Mouse (Mus musculus) c-Kit-positive CD71-negative TER-119-negative erythroid progenitor cells, embryonic 14.5 days (primary cell): ENCODE data around the gene Coq10b.
"Not testable (repeated sequence)": the region's sequence is repeated elsewhere in the genome, so short reads cannot be mapped to it uniquely, and the experiment has no call there.

ENCODE experiments used
- DNase-seq: peaks from one replicate; pipeline ENCODE4 v3.0.0-alpha.2; 2013; ENCODE audit warnings: low read depth

The Coq10b gene

DNA sequence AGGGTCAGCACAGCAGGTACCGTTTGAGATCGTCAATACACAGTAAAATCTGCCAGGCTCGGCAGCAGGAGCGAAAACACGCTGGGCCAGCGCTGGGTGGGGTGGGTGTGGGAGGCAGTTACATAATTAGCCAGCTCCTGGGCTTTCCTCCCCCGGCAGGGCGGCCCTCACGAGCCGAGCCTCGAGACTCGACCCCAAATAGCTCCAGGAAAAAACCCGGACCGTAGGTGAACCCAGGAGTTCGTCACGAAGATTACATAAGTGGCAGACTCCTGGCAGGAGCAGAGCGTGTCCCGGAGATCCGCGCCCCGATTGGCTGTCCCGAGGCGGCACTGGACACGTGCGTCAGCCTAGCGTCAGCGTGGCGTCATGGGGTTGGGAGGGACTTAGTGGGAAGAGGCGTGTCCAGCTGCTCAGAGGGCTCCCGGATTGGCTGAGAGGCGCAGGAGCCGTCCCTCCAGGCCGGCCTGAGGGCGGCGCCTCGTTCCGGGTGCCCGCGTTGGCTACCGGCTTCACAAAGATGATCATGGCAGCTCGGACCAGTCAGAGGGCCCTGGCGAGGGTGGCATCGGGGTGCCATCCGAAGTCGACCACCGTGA is at the start of gene Coq10b:
Coq10b (plus strand) TSS at position 416 of the 599 bp plus-strand sequence.
- DNase-seq: peak; percentile 96

DNA sequence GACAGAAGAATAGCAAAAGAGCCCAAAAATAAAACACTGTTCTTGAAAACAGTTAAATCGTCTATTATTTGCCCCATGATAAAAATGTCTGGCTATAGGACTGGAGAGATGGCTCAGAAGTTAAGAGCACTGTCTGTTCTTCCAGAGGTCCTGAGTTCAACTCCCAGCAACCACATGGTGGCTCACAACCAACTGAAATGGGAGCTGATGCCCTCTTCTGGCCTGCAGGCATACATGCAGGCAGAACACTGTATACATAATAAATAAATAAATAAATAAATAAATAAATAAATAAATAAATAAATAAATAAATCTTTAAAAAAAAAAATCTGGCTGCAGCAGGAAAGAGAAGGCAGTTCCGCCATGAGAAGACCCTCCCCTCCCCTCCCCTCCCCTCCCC is 44.3 kb upstream of the Coq10b start:
- not testable (repeated sequence) for DNase-seq

DNA sequence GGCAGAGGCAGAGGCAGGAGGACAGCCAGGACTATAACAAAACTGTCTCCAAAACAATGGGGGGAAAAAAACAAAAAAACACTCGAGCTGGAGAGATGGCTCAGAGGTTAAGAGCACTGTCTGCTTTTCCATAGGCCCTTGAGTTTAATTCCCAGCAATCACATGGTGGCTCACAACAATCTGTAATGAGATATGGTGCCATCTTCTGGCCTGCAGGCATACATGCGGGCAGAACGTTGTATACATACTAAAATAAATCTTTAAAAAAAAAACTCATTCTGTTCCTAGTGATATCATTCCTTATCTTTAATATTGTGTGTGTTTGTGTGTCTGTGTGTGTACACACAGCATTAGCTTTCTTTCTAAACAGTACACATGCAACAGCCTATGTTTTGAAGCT is 40.1 kb upstream of the Coq10b start:
- no peak for DNase-seq

DNA sequence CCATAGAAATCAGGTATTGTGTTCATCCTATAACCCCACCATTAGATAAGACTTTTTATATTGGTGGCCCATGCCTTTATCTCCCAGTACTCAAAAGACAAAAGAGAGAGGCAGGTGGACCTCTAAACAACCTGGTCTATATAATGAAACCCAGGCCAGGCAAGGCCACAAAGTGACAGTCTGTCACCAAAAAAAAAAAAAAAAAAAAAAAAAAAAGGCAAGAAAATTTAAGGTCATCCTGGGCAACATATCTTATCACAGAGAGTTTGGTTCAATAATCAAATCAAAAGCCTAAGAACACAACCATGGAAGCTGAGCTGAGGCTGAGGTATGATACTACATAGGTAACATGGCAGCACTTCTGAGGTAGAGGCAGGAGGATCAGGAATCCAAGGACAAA is 30.7 kb upstream of the Coq10b start:
- no peak for DNase-seq

DNA sequence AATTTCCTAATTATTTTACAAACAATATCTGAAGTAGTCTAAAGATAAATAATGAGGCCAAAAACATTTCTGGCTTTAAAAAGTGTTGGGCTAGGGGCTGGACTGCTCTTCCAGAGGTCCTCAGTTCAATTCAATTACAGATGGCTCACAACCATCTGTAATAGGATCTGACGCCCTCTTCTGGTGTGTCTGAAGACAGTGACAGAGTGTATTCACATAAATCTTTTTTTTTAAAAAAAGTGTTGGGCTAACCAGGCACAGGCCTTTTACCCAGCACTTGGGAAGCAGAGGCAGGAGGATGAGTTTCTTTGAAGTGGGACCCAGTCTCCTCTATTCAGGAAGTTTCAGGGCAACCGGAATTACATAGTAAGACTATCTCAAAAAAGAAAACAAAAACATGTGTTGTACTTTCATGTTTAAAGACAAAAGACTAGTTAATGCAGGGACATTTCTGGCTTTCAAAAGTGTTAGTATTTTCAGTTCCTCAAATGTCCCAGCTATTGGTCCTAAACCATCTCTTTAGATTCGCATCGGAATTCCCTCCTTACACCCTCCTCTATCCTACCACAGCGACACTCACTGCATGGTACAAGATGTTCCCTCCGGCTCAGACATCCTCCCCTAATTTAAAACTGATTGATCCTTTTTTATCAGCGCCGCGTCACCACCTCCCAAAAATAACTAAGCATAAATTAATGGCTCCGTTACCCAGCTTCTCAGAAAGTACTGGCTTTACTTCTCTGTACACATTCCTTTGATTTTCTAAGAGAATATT is 26.7 kb upstream of the Coq10b start:
- no peak for DNase-seq

DNA sequence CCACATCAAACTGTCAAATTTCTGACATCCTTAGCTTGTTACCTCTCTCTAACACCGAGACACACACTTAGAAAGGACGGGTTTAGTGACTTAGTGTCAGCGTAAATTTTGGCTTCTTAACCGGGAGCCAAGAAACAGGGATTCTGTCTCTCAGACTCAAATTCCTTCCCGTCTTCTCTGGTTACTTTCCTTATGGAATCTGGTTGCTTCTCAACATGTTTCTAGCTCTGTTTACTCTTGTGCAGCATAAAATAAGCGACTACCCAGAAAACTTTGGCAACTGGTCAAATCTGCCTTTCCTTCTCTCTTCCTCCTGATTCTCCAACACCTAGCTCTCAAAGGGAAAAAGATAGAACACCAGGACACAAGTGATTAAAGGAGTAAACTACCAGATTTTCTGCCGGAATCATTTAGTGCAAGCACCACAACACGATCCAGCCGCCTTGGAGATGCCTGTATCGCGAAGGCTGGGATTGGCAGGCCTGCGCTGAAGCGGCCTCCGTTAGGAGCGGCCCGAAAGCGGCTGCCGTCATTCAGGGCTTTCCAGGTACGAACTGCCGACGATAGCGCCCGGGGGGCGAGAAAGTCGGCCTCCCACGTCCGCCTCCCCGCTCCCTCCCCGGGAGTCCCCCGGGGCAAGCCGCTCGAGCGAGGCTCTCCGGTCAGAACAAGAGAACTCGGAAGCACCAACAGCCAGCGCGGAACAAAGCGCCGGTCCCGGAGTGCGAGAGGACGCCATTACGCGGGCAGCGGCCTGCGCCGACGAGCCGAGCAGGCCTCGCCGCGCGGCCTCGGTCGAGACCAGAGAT is 25.9 kb upstream of the Coq10b start:
- DNase-seq: no peak

DNA sequence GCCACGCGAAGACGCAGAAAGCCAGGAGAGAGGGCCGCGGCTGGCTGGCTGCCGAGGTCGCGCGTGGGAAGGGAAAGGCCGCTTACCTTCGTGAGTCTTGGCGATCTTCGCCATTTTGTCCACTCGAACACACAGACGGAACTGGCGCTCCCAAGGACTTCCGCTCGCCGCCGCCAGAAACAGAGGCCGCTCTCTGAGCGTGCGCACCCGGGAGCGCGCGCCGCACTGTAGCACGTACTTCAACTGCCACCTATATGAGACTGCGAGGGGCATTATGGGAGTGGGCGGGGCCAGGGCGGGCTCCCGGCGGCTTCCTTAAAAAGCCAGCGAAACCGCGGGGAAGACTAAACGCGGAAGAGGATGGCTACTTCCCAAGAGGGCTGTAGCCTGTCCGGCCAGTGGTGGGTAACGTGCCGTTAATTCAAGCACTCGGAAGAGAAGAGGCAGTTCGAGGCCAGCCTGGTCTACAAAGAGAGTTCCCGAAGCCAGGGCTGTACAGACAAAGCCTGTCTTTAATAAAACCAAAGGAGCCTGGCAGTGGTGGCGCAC is 25.2 kb upstream of the Coq10b start, which contains the start of gene Sf3b1:
Sf3b1 (minus strand) TSS at position 229 of the 549 bp plus-strand sequence.
- DNase-seq: peak; percentile 93

DNA sequence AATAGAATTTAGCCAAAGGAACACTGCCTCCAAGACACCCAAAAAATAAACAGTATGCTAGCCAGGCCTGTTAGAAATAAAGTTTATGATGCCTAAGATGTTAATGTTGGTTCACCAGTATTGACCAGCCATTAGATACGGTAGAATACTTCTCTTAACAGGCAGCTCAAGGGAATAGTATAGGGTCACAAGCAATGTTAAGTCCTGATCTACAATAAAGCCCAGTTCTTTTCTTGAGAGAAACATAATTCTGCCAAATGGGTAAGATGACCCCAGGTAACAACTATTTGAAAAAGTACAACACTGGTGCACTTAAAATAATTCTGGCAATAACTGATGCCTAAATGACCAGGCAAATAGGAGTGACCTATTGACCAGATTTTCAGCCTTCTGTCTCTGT is 24.6 kb upstream of the Coq10b start:
- no peak for DNase-seq

DNA sequence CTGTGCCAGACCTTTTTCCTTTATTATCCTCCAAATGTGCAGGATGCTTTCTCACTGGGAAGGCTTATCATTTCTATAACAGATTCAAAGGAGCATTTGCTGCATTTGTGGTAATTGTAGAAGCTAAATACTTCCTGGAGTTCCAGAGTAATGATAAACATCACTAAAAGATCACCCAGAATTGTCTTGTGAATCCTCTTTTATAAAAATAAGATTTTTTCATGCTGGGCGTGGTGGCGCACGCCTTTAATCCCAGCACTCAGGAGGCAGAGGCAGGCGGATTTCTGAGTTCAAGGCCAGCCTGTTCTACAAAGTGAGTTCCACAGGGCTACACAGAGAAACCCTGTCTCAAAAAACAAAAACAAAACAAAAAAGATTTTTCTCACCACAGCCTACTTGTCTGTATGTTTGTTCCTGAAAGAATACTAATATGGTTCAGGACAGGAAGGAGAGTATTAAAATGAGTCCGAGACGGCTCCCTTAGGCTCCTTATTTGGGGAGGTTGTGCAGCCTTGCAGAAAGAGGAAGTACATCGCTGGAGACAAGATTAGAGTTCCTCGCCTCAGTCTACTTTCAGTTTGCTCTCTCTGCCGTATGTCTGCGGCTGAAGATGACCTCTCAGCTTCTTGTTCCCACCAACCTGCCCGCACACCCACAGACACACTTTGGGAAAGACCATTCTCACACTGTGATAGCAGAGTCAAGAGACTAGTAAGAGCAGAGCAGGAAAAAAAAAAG is 23.9 kb upstream of the Coq10b start:
- DNase-seq: peak; percentile 53

DNA sequence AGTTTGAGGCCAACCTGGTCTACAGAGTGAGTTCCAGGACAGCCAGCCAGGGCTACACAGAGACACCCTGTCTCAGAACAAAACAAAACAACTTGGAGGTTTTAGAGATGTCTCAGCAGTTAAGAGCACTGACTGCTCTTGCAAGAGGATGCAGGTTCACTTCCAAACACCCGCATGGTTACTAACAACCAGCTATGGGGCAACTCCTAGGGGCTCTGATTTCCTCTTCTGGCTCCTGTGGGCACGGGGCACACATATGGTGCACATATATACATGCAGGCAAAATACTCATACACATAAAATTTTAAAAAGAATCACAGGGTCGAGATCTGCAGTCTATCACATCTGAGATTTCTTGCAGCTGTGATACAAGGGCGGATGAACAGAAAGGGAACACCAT is 23.1 kb upstream of the Coq10b start:
- no peak for DNase-seq

DNA sequence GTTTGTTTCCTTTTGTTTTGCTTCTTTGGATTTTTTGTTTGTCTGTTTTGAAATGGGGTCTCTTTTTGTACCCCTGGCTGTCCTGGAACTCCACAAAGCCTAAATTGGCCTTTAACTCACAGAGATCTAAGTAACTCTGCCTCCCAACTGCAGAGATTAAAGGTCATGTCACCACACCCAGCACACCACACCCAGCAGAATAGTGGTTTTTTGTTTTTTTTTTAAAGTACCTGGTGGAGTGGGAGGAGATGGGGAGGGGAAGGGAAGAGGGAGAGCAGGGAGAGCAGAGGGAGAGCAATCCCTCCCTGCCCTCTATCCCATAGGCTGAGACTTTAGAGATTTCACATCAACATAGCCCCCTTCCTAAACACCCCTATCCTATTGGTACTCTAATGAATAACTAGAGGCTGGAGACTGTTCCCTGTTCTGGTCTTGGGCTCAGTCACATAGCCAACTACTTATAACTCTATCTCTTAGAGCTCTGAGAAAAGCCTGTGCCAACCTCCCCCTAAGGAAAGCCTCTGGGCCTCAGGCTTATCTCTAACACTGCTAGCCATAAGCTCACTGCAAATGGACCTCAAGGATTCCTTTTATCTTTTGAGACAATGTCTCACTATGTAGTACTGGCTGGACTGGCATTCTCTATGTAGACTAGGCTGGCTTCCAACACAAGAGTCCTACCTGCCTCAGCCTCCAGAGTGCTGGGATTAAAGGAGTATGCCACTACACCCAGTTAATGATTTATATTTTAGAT is 21.4 kb upstream of the Coq10b start:
- no peak for DNase-seq

DNA sequence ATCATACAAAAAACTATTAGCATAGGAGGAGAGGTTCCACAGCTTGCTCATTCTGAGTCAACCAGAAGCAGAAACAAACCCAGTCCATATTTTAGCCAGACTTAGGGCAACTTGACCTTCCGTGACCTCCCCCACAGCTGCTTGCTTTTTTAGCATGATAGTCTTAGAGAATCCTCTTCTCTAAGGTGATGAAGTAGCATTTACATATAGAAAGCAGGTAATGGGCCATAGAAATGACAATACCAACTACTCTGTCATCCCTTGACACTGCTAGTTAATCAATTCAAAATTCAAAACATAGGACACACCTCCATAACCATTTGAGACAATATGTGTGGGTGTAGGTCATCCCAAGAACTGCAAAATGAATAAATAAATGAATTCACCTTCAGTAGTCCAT is 12.6 kb upstream of the Coq10b start:
- DNase-seq: no peak

DNA sequence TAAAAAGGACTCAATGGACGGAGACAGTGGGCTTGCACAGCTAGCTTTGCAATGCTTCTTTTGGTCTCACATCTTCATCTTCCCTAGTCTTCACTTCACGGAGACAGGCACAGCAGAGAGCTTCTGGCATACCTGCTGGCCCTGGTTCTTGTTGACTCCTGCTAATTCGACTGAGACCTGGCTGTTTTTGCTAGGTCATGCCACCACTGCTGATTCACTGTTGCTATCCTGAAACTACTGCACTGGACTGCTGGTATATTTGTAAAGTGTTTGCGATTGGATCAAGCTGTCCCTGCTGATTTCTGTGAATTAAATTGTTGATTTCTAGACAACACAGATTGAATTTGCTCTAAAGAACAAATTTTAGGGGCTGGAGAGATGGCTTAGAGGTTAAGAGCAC is 10.9 kb upstream of the Coq10b start:
- no peak for DNase-seq

DNA sequence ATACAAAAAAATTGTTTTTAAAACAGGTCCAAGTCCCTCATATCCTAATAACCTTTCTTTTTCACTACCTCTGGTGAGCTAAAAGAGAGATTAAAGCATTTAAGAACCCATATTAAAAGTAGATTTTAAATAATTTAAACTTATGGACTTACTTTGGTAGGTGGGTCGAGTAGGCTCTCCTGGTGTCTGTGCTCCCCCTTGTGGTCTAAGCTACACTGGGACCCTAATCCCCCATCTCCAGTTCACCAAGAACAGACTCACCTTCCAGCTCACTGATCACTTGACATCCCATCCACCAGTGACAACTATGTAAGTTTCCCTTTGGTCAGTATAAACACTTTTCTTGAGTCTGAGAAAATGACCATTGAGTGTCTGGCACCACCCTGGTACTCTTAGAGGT is 10.3 kb upstream of the Coq10b start:
- DNase-seq: no peak

DNA sequence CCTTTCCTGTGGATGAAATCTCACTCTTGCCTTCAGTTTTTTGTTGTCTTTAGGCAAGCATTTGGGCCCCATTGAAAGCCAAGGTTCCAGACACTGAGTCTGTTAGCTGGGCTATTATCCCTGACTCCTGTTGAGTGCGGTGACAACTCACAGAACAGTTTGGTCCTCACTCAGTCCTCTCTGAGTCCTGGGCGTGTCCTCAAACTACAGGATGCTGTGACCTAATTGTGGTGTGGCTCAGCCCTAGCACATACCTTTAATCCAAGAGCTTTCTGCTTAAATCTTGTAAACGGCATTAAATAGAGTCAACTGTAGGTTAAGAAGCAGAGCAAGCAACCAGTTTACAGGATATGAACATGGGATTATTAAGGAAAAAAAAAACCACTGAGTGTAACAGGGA is 9.4 kb upstream of the Coq10b start:
- no peak for DNase-seq

DNA sequence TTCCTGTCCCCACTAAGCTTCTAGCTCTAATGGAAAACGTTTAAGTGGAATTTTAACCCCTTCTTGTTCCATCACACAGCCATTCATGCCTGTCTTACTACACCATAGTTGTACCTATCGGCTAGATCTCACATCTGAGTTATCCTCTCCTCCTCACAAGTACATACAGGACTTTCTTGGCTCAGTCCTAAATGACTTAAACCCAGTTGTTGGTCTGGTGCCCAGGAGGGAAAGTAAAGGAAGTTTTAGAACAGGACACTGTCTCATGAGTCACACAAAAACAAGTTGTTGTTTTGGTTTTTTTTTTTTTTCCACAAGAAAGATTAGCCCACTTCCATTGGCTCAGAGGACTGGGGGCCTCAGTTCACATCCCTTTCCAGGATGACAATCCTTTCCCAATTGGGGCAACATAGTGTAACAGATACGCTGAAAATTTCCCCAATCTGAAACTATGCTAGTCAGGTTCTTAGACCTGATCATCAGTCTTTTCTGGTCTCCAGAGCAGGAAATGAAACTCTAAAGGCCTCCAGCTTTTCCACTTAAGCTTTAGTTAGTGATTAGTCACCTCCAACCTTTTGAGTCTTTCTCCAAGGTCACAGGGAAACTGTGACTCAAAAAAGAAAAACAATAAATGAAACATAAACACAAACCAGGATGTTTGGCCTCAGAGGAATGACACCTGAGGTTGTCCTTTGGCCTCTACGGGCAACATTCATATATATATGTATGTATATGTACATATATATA is 3.6 kb upstream of the Coq10b start:
- DNase-seq: no peak

DNA sequence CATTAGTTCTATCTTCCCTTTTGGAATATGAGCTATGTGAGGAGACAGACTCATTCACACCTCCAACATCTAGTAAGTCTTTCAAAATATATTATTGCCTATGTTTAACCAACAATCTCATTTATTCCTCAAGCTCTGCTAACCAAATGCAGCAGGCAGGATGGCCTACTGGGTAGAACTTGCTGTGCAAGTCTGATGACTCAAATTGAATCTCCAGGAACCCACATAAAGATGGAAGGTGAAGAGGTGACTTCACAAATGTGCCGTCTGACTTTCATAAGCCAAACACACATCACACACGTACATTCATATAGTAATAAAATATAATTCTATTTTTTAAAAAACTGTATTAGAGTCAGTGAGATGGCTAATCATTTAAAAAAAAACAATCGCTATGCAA is 899 bp upstream of the Coq10b start:
- no peak for DNase-seq

DNA sequence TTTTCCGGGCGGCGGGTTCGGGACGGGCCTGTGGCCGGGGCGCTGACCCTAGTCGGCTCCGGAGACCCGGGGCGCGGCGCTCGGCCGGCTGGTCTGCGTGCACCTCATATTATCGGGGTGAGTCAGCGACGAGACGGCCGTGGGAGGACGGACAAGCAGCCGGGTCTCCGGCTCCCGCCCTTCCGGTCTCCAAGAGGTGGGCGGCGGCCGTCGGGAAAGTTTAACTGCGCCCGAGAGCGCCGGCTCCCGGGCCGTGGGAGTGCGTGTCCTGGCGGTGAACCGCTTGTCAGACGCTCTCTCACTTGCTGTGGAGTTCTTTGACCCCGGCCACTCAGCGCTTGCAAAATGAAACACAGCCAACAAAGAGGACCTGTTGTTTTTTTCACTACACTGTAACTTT is 435 bp downstream of the Coq10b start:
- peak; percentile 46 for DNase-seq

DNA sequence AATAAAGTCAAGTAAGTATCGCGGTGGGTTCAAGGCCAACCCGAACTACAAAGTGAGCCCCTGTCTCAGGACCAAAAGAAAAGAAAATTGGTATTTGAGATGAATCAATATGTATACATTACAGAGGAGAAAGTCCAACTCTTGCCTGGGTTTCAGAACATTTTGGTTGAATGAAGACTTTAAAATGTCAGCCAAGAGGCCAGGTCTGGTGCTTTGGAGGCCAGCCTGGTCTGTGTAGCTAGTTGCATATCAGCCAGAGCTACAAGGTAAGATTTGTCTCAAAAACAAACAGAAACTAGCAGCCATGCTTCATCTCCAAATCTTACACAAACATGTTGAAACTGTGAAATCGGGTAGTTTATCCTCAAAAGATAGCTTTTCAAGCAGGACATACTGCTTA is 1.0 kb downstream of the Coq10b start:
- DNase-seq: no peak

DNA sequence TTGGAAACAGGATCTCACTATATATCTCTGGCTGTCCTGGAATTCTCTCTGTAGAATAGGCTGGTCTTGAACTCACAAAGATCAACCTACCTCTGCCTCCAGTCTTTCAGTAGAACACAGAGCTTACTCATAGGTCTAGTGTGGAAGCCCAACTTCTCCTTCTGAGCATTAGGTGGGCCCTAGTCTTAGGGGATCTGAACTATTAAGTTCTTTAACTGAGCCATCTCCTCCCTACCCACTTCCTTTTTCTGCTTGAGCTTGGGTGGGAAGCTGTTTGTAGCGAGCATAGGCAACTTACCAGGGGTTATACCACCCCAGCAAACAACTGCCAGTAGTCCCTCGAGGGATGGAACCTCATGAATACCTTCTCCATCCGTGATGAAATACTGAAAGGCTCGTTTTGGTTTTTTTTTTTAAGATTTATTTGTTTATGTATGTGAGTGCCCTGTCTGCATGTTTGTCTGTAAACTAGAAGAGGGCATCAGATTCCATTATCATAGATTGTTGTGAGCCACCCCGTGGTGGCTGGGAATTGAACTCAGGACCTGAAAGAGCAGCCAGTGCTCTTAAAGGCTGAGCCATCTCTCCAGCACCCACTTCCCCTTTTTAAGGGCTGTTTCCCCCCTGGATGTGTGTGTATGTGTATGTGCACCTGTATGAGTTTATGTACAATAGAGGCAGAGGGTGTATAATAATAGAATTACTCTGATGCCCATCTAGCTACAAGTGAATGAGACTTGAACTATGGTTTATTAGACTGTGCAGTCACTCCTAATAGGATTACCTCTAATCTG is 2.9 kb downstream of the Coq10b start:
- DNase-seq: no peak
